12 mouse cellular contexts compared by ENCODE assay signal in genomic region chr12:53832590-53832989, GRCm38 (mm10).
DNase-seq lines count a peak whose midpoint lies in the region; ATAC-seq and TF ChIP-seq lines count a peak whose summit lies in the region.
"Had no signal": no experiment of that assay in that cellular context is flagged by ENCODE, and none has a peak within 500 bp of the region (broad histone marks: within the 10 kb centered on the region; RNA-seq: fewer than 3 reads in every experiment).

No protein-coding gene starts in this region.

- intact Hi-C loops in left cerebral cortex, postnatal 25 days (cut with DNase I): no loop called here

- ATAC-seq in limb, embryonic 15.5 days (ENCODE audit: insufficient number of reproducible peaks, low FRiP score, low TSS enrichment, low read depth): no peak

- no peak for TF ChIP-seq CTCF in layer of hippocampus, adult 2 months (conservative IDR thresholded peaks at IDR 0.05)

- no peaks in the 10 kb centered on the region for H3K27me3 ChIP-seq in limb, embryonic 15.5 days
- H3K27me3 ChIP-seq: CH12.LX had no signal

- H3K4me3 ChIP-seq in layer of hippocampus, adult 2 months: no peak overlapping the region
- H3K4me3 ChIP-seq in limb, embryonic 15.5 days: no peak overlapping the region
- H3K4me3 ChIP-seq: gastrocnemius, adult 2 months had no signal

- H3K9me3 ChIP-seq in limb, embryonic 15.5 days: no peaks in the 10 kb centered on the region

- peaks cover 11% of the 10 kb centered on the region; the same call in 1 of the 2 replicates for H3K4me1 ChIP-seq in limb, embryonic 15.5 days

- H3K27ac ChIP-seq in layer of hippocampus, adult 2 months: peak overlapping the region; percentile 58
- H3K27ac ChIP-seq in limb, embryonic 15.5 days: peak overlapping the region; percentile 38; the same call in 1 of the 2 replicates
- H3K27ac ChIP-seq: gastrocnemius, adult 2 months had no signal

- H3K36me3 ChIP-seq in limb, embryonic 15.5 days: no peaks in the 10 kb centered on the region

- H3K9ac ChIP-seq in limb, embryonic 15.5 days: no peak overlapping the region

- WGBS in limb, embryonic 15.5 days: 20% methylated on average over 6 of the region's 6 CpGs

- H3K4me2 ChIP-seq in limb, embryonic 15.5 days: no peak overlapping the region

- DNase-seq in layer of hippocampus, adult 2 months (ENCODE audit: low spot score in 2 of 2): no peak
- no peak for DNase-seq in layer of hippocampus, adult 11-12 months (ENCODE audit: low spot score)
- peak; percentile 14 for DNase-seq in urinary bladder, postnatal 14 days (ENCODE audit: low spot score)
- DNase-seq in urinary bladder, adult 18-20 months (ENCODE audit: low spot score in 2 of 2): no peak
- DNase-seq in B cell, adult 2 months: no peak
- DNase-seq in kidney, postnatal 14 days: no peak
- DNase-seq in left cerebral cortex, postnatal 25 days (ENCODE audit: low spot score in 2 of 2): no peak
- DNase-seq: gastrocnemius, adult 2 months; kidney, adult 11 months; layer of hippocampus, adult 9-11 months had no signal
